Mouse (Mus musculus): ENCODE measurements around the gene Atg14.
"Not testable (repeated sequence)": the region's sequence is repeated elsewhere in the genome, so short reads cannot be mapped to it uniquely, and the experiment has no call there.

Gene Atg14

GRCm38 (mm10) chr14:47570549-47570948 is at the start of gene Atg14:
Gene Atg14, minus strand, starts transcription at chr14:47570649.
- not testable (repeated sequence) for DNase-seq

GRCm38 (mm10) chr14:47618891-47619290 is 48.4 kb upstream of the Atg14 start:
- no peak for DNase-seq

- DNase-seq = no peak
These were observed 42.8 kb upstream of the Atg14 start for GRCm38 (mm10) chr14:47613254-47613653.

GRCm38 (mm10) chr14:47597942-47598388 is 27.5 kb upstream of the Atg14 start:
- peak; percentile 64 for DNase-seq

- DNase-seq = no peak
These were observed 24.1 kb upstream of the Atg14 start for GRCm38 (mm10) chr14:47594426-47595103.

GRCm38 (mm10) chr14:47590391-47590975 is 20.0 kb upstream of the Atg14 start:
- DNase-seq = no peak

GRCm38 (mm10) chr14:47589444-47589843 is 19.0 kb upstream of the Atg14 start:
- no peak for DNase-seq

GRCm38 (mm10) chr14:47584346-47584745 is 13.9 kb upstream of the Atg14 start:
- DNase-seq = no peak

- DNase-seq = no peak
These were observed 11.2 kb upstream of the Atg14 start for GRCm38 (mm10) chr14:47581681-47582080.

- DNase-seq = no peak
These were observed 10.8 kb upstream of the Atg14 start for GRCm38 (mm10) chr14:47581280-47581679.

GRCm38 (mm10) chr14:47578086-47578485 is 7.6 kb upstream of the Atg14 start:
- peak; percentile 46 for DNase-seq

GRCm38 (mm10) chr14:47576687-47577086 is 6.2 kb upstream of the Atg14 start:
- no peak for DNase-seq

GRCm38 (mm10) chr14:47574721-47575120 is 4.3 kb upstream of the Atg14 start:
- DNase-seq = no peak

- no peak for DNase-seq
These were observed 2.3 kb upstream of the Atg14 start for GRCm38 (mm10) chr14:47572707-47573106.

GRCm38 (mm10) chr14:47567962-47568652 is 2.3 kb downstream of the Atg14 start:
- peak; percentile 99 for DNase-seq

GRCm38 (mm10) chr14:47563106-47563505 is 7.3 kb downstream of the Atg14 start:
- DNase-seq = no peak

GRCm38 (mm10) chr14:47562530-47562929 is 7.9 kb downstream of the Atg14 start:
- DNase-seq = no peak

- no peak for DNase-seq
These were observed 9.7 kb downstream of the Atg14 start for GRCm38 (mm10) chr14:47560714-47561113.

- DNase-seq = no peak
These were observed 15.2 kb downstream of the Atg14 start for GRCm38 (mm10) chr14:47555225-47555624.

GRCm38 (mm10) chr14:47554236-47554635 is 16.2 kb downstream of the Atg14 start:
- DNase-seq = no peak

GRCm38 (mm10) chr14:47553380-47553779 is 17.1 kb downstream of the Atg14 start:
- DNase-seq = no peak

GRCm38 (mm10) chr14:47551668-47552067 is 18.8 kb downstream of the Atg14 start:
- DNase-seq = no peak

- no peak for DNase-seq
These were observed 25.6 kb downstream of the Atg14 start for GRCm38 (mm10) chr14:47544877-47545276.

- no peak for DNase-seq
These were observed 26.2 kb downstream of the Atg14 start for GRCm38 (mm10) chr14:47544286-47544685.

Measured in cerebellum, adult 9-10 months (tissue).